9 mouse cellular contexts compared by ENCODE assay signal in the genomic region with DNA sequence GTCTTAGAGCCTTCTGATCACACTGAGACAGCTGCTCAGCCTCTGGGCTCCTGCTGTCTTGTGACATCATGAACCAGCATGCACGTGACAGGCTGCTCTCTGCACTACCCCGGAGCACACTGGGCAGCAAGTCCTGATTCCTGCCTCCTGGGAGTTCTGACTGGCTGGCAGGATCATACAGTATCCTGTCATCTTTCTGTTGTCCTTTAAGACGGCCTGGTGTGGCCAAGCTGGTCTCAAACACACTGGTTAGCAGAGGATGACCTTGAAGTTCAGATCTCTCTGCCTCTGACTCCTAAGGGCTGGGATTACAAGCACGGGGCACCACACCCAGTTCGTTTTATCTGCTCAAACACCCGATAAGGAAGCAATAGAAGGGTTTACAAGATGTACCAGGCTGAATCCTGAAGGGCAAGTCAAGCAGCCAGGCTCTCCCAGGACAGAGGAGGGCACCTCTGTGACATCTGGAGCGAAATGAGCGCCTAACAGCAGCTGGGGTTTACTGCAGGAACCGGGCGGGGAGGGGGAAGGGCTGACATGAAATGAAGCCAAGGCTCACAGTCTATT. TPM values are rescaled to one million over a fixed set of nuclear protein-coding genes. Genes with fewer than 3 reads are reported as not detected.
DNase-seq lines count a peak whose midpoint lies in the region; ATAC-seq lines count a peak whose summit lies in the region.
"Had no signal": no experiment of that assay in that cellular context is flagged by ENCODE, and none has a peak within 500 bp of the region (broad histone marks: within the 10 kb centered on the region; RNA-seq: fewer than 3 reads in every experiment).

No protein-coding gene starts in this region.

- H3K27me3 ChIP-seq in hindbrain, embryonic 11.5 days (ENCODE audit: control insufficient read depth, insufficient read depth, low read length), result no peaks in the 10 kb centered on the region
- no peaks in the 10 kb centered on the region for H3K27me3 ChIP-seq in hindbrain, embryonic 12.5 days
- H3K27me3 ChIP-seq in midbrain, embryonic 14.5 days (ENCODE audit: control insufficient read depth, insufficient read depth, low read length), result no peaks in the 10 kb centered on the region

- no peak overlapping the region for H3K9ac ChIP-seq in hindbrain, embryonic 11.5 days (ENCODE audit: low read depth, low read length)
- H3K9ac ChIP-seq in hindbrain, embryonic 12.5 days, result no peak overlapping the region
- H3K9ac ChIP-seq in midbrain, embryonic 14.5 days (replicated peaks; ENCODE audit: low read length), result no peak overlapping the region
- H3K9ac ChIP-seq: liver, embryonic 14.5 days had no signal

- H3K36me3 ChIP-seq in hindbrain, embryonic 11.5 days (ENCODE audit: control insufficient read depth, insufficient read depth, low read length), result 0 out of 2 replicates have a peak, but pooled peaks cover 2% of the 10 kb centered on the region
- peaks cover 32% of the 10 kb centered on the region for H3K36me3 ChIP-seq in hindbrain, embryonic 12.5 days
- H3K36me3 ChIP-seq in midbrain, embryonic 14.5 days (ENCODE audit: control insufficient read depth, insufficient read depth, low read length), result peaks cover 30% of the 10 kb centered on the region

- DNase-seq in hindbrain, embryonic 11.5 days (ENCODE audit: low spot score), result no peak
- DNase-seq in adrenal gland, postnatal 14 days, result peak; percentile 77
- DNase-seq in heart, postnatal 4 days, result peak; percentile 55
- DNase-seq in right cerebral cortex, postnatal 25 days, result no peak
- no peak for DNase-seq in midbrain, embryonic 14.5 days
- DNase-seq in layer of hippocampus, adult 8-10 months (ENCODE audit: low spot score in 2 of 2), result no peak

- no peaks in the 10 kb centered on the region for H3K4me1 ChIP-seq in hindbrain, embryonic 11.5 days (replicated peaks; ENCODE audit: control insufficient read depth, insufficient read depth, low read length)
- H3K4me1 ChIP-seq in hindbrain, embryonic 12.5 days, result 0 out of 2 replicates have a peak, but pooled peaks cover 6% of the 10 kb centered on the region
- no peaks in the 10 kb centered on the region for H3K4me1 ChIP-seq in midbrain, embryonic 14.5 days (ENCODE audit: control insufficient read depth, insufficient read depth, low read length)

- no peak for ATAC-seq in hindbrain, embryonic 11.5 days (ENCODE audit: low FRiP score)
- no peak for ATAC-seq in hindbrain, embryonic 12.5 days (ENCODE audit: low FRiP score)
- ATAC-seq in megakaryocyte-erythroid progenitor cell, adult 5-6 weeks (replicated peaks; ENCODE audit: low FRiP score, low TSS enrichment, poor library complexity, severe bottlenecking), result 0 out of 2 replicates have a peak, but pooled peaks have one; percentile 37
- no peak for ATAC-seq in midbrain, embryonic 14.5 days (ENCODE audit: low FRiP score, low TSS enrichment)

- no peaks in the 10 kb centered on the region for H3K9me3 ChIP-seq in hindbrain, embryonic 11.5 days (ENCODE audit: control insufficient read depth, low read length)
- H3K9me3 ChIP-seq in hindbrain, embryonic 12.5 days (replicated peaks), result no peaks in the 10 kb centered on the region
- H3K9me3 ChIP-seq in midbrain, embryonic 14.5 days (ENCODE audit: control insufficient read depth, low read length), result no peaks in the 10 kb centered on the region

- 0 out of 2 replicates have a peak overlapping the region, but pooled peaks have one; percentile 24 for H3K27ac ChIP-seq in hindbrain, embryonic 11.5 days (ENCODE audit: low read depth, low read length)
- no peak overlapping the region for H3K27ac ChIP-seq in hindbrain, embryonic 12.5 days
- H3K27ac ChIP-seq in midbrain, embryonic 14.5 days (replicated peaks; ENCODE audit: low read depth, low read length), result no peak overlapping the region
- H3K27ac ChIP-seq: liver, embryonic 14.5 days had no signal

- H3K4me2 ChIP-seq in hindbrain, embryonic 11.5 days (replicated peaks; ENCODE audit: low read depth, low read length), result no peak overlapping the region
- H3K4me2 ChIP-seq in hindbrain, embryonic 12.5 days (replicated peaks), result no peak overlapping the region
- H3K4me2 ChIP-seq in midbrain, embryonic 14.5 days (ENCODE audit: low read length), result no peak overlapping the region

- no peak overlapping the region for H3K4me3 ChIP-seq in hindbrain, embryonic 11.5 days (ENCODE audit: low read depth, low read length)
- no peak overlapping the region for H3K4me3 ChIP-seq in hindbrain, embryonic 12.5 days
- H3K4me3 ChIP-seq in midbrain, embryonic 14.5 days (replicated peaks; ENCODE audit: low read depth, low read length), result no peak overlapping the region

- WGBS in hindbrain, embryonic 11.5 days, result 84% methylated on average over 10 of the region's 10 CpGs
- 72% methylated on average over 10 of the region's 10 CpGs for WGBS in hindbrain, embryonic 12.5 days
- 77% methylated on average over 10 of the region's 10 CpGs for WGBS in midbrain, embryonic 14.5 days

RNA-seq across cellular contexts. Expression of gene Akr1b3, which starts 12.5 kb away (rescaled TPM):
- 217 and 249 TPM in 2 replicates for polyA plus RNA-seq in hindbrain, embryonic 11.5 days (2014; fragmentation: Nextera tagmentation; extraction: Ambion mirVana)
- 128 and 133 TPM in 2 replicates for polyA plus RNA-seq in hindbrain, embryonic 12.5 days (2016; fragmentation: Nextera tagmentation; extraction: Ambion mirVana)
- 151 and 180 TPM in 2 replicates for total RNA-seq in adrenal gland, postnatal 14 days (2021)
- 100 to 1,000 TPM; 142 to 151 TPM for total RNA-seq in heart, postnatal 4 days (2021)
- 136 and 183 TPM in 2 replicates for total RNA-seq in megakaryocyte-erythroid progenitor cell, adult 5-6 weeks (2014; fragmentation: Nextera tagmentation)
- total RNA-seq in megakaryocyte-erythroid progenitor cell, adult 5-6 weeks (2017), result 72.9 and 78.5 TPM in 2 replicates
- polyA plus RNA-seq in midbrain, embryonic 14.5 days (2014; fragmentation: Nextera tagmentation; extraction: Ambion mirVana), result 95.2 and 106 TPM in 2 replicates
- total RNA-seq in layer of hippocampus, adult 8-10 months (2022), result 10 to 100 TPM; 44.6 to 55.6 (median 48.9) TPM

RNA-seq across cellular contexts. Expression of gene Akr1b8, which starts 49.2 kb away (rescaled TPM):
- 31.8 and 33.0 TPM in 2 replicates for polyA plus RNA-seq in hindbrain, embryonic 11.5 days (2014; fragmentation: Nextera tagmentation; extraction: Ambion mirVana)
- polyA plus RNA-seq in hindbrain, embryonic 12.5 days (2016; fragmentation: Nextera tagmentation; extraction: Ambion mirVana), result 18.4 and 19.9 TPM in 2 replicates
- total RNA-seq in adrenal gland, postnatal 14 days (2021), result 153 and 188 TPM in 2 replicates
- total RNA-seq in heart, postnatal 4 days (2021), result 1 to 10 TPM; 7.0 to 8.0 TPM
- total RNA-seq in megakaryocyte-erythroid progenitor cell, adult 5-6 weeks (2014; fragmentation: Nextera tagmentation), result not detected in 2 replicates
- total RNA-seq in megakaryocyte-erythroid progenitor cell, adult 5-6 weeks (2017), result not detected in 2 replicates
- polyA plus RNA-seq in midbrain, embryonic 14.5 days (2014; fragmentation: Nextera tagmentation; extraction: Ambion mirVana), result 3.2 and 4.5 TPM in 2 replicates
- 1 to 10 TPM in 2 of 4 experiments, under 1 TPM in 2; 0.35 to 3.3 (median 1.4) TPM for total RNA-seq in layer of hippocampus, adult 8-10 months (2022)

Comparison
In these comparisons a context has a peak if more than half of its experiments do, and no peak if none do; other contexts are left out.
1. DNase-seq: peak in adrenal gland, postnatal 14 days (single experiment) and heart, postnatal 4 days (single experiment); none in hindbrain, embryonic 11.5 days (single experiment), right cerebral cortex, postnatal 25 days (single experiment), midbrain, embryonic 14.5 days (single experiment) and layer of hippocampus, adult 8-10 months (0 of 2).
2. RNA of gene Akr1b8, which starts 49.2 kb away (total RNA-seq): 153 to 188 TPM in adrenal gland, postnatal 14 days; 7.0 to 8.0 TPM in heart, postnatal 4 days, 0.35 to 3.3 TPM in layer of hippocampus, adult 8-10 months and not detected in megakaryocyte-erythroid progenitor cell, adult 5-6 weeks; every median in the first group is over 10 times any median in the second.